Mouse (Mus musculus) kidney, postnatal 14 days (tissue): ENCODE results near the gene Fam3b.

Experiments used
- DNase-seq: peaks from one replicate; pipeline ENCODE4 v3.0.0; 2022; ENCODE audit warnings: mixed read lengths

Fam3b gene

DNA sequence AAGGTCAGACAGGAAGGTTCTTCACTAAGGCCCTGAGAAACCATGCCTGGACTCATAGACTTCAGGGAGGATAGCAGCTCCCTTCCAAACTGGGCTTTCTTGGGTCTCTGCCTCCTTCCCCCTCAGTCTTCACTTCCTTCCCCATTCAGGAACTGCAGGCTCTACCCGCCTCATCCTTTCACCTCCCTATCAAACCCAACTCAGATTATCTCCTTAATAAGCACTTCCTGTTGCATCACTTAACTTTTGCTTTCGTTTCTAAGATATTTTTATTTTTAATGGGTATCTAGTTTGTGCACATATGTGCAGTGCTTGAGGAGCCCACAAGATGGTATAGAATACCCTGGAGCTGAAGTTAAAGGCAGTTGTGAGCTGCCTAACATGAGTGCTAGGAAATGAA is 36.0 kb downstream of the Fam3b start:
- DNase-seq = no peak

DNA sequence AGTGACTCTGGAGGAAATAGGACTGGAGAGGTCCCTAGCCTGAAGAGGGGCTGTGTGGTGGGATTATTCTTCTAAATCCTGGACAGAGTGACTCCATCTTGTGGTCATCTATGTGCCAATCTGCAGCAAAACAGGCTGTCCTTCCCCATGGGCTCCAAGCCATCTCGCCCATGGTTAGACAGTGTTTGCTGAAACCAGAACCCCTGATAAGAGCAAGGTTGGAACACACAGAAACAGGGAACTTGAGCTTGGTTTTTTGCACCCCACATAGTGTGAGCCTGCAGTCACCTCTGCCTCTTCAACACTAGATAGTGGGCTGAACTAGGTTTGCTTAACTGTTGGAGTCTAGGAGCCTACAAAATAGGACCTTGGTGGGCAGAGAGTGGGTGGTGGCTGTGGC is 38.1 kb downstream of the Fam3b start:
- DNase-seq = no peak

DNA sequence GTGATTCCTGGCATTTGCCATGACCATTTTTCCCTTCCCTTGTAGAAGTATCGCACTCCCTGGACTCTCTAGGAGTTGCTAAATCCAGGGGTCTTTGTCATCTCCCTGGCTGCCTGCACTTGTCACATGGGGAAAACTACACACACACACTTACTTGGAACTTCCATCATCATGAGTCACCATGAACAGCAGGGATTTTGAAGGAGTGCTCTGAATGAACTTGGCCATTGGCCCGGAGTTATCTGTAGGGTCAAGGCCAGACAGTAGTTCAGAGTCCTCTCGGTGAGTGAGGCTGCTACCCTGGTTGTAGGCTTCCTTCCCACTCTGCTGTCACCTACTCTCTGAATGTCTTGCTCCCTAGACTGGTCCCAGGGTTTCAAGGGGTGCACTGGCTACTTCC is 39.0 kb downstream of the Fam3b start:
- no peak for DNase-seq

DNA sequence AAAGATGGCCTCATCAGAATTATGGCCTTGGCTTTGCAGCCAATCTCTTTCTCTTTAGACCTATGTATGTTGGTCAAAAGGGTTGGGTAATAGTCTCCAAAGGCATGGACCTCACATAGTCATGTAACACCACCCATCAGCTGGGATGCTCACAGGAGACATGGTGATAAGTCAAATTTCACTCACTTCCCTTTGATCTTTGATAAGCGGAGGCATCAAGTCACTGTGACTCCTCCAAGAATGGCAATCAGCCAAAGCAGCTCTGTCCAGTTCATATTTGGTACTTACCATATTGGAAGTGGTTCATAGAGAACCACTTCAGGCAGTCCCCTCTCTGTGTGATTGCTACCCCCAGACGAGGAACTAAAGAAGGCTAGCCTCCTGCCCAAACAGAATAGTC is 39.9 kb downstream of the Fam3b start:
- DNase-seq = no peak

DNA sequence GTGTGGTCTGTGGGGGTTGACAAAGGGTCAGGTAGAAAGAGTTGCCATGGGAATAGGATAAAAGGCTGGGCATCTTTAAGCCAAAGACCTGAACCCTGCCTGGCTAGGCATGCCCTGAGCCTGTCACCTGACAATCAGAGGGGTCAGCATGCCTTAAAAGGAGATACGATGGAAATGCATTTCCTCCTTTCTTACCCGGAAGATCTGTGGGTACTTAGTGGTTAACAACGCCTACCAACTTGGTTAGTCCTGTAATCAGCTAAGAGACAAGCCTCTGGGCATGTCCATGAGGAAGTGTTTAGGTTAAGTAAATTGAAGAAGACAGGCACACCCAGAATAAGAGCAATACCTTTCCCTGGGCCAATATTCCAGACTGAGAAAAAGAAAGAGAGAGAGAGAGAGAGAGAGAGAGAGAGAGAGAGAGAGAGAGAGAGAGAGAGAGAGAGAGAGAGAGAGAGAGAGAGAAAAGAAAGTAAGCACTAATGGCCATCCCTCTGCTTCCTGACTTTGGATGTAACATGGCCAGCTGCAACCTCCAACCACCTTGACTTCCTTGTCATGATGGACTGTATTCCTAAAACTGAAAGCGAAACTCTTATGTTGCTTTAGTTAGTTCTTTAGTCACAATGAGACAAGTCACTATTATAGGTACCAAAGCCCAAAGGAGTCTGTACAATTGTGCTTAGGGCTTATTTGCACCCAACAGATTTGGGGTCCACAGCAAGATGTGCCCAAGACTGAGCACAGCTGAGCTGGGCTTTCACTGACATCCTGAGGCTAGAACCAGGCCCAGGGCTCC is 46.4 kb downstream of the Fam3b start:
- DNase-seq = no peak

DNA sequence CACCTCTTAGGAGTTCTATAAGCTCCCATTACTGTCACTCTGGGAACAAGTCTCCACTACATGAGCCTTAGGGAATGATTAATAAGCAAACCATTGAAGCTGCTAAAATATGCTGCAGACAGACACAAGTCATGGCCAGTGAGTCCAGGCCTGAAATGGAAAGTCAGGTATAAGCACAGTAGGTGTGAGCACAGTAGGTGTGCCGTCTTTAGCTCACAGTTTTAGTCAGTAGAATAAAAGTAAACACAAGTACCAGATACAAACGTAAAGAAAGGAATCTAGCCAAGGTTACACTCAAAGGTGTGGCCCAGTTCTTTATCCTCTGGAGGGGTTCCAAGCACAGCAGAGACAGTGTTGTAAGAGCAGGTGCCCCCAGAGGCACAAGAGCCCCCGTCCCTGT is 47.1 kb downstream of the Fam3b start:
- no peak for DNase-seq

DNA sequence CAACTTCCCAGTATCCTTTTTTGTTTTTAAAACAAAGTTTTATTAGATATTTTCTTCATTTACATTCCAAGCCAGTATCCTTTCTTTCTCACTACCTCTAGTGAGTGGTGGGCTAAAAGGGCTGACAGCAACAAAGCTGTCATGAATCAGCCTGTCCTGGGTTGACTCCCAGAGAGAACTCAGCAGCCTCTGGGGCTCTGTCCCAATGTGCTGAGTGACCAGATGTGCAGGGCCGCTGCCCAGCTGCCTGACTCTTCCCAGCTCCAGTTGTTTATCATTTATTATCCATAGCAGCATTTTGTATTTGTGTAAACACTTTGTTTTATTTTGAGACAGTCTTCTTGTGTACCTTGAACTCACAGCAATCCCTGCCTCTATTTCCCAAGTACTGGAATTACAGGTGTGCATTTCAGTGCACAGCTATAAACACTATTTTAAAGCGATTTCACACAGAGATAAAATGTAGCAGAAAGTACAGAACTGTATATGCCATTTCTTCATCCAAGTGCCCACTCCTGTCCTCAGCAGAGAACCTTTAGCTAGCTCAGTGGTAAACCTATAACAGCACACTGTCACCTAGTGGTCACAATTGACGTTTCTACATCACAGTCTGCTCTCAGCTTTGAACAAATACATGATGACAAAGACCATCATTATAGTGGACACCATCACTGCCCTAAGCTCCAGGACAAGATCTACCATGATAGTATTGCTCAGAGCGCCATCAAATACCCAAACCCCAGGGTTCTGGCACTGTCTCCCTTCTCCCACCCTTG is 48.2 kb downstream of the Fam3b start:
- peak; percentile 5 for DNase-seq

DNA sequence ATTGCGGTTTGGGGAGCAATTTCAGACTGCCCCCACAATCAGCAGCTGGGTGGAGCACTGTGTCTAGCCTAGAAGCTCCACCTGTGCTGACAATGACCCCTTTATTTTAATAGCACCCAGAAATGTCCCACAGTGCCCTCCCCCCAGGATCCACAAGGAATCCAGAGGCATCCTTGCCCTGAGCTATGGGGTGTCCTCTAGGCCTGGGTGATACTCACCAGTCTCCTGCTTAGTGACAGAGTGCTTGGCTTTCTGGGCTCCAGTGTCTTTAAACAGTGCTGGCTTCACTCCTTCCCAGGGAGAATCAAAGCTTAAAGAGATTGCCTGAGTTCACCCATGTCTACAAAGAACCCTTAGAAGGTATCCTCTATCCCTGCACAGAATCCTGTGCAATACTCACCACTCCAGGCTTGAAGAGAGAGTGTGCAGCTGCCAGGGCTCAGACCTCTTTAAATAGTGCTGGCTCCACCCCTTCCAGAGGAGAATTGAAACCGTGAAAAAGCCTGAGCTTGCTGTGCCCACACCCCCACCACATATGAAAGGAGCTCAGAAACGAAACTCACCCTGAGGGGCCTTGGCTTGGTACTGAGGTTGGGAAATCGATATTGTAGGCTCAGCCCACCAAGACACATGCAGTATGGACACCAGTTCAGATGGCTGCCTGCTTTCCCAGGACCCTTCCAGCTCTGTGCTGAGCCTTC is 52.0 kb downstream of the Fam3b start, which contains the start of gene Mx1:
TSS of gene Mx1 (minus strand) at position 427 of the 701 bp plus-strand sequence.
- no peak for DNase-seq

DNA sequence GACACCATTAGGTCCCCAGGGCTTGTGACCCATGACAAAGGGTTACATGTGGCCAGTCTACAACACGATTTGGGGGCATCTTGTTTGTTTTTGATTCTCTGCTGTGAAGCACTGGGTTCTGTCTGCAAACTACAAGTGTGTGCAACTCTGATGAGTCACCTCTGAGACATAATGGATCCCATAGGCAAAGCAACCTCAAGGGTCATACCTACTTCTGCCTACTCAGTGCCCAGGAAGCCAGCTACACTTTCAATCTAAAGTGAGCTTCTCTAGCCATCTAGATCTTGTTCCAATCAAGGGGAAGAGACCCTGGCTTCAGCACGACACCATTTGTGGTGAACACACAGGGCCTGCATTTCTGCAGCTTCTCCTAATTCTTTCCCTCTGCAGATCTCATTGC is 53.3 kb downstream of the Fam3b start:
- DNase-seq = no peak

DNA sequence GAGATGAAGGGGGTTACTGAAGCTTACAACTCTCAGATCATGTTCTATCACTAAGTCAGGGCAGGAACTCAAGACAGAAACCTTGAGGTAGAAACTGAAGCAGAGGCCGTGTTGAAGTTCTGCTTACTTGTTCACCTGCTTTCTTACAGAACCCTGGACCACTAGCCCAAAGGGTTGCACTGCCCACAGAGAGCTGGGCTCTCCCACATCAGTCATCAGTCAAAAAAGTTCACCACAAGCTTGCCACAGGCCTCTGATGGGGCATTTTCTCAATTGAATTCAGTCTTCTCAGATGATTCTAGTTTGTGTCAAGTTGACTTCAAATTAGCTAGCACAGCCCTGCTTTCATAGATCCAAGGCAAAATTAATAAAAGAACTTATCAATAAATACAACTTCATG is 54.8 kb downstream of the Fam3b start:
- no peak for DNase-seq

DNA sequence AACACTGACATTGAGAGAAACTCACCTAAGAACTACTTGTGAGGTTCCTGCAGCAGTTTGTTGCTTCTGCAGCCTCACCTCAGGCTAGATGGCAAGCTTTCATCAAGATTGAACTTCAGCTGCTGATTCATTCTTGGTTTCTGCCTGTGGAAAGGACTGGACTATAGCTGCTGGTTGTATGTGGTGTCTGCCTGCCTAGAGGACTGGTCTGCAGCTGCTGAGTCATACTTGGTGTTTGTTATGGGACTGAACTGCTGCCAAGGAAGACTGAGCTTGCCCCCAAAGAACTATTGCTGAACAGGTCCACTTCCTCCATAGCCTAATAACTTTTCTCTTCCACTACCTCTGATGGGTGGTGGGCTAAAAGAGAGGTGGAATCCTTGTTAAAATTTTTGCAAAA is 67.2 kb downstream of the Fam3b start:
- no peak for DNase-seq

DNA sequence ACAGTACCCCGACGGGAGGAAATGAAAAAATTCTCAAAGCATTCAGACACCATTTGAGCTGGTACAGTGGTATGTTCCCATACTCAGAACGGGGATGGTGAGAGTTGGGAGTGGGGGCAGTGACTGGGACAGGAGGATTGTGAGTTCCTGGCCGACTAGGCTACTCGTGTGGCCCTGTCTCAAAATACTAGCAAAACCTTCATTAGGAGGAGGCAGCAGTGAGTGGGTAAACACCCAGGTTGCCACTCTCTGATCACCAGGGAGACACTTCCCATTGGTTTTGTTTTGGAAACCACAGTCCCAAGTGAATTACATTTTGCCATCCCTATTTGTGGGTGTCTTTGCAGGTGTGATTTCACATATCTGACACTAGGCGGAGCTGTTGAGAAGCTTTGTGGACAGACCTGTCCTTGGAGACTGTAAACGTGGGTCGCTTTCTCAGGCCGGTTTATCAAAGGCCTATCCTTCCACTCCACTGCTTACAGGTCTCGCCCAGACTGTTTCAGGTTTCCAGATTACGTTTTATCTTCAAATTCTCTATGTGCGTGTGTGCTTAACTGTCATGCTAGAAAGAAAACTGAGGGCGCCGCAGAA is 70.8 kb downstream of the Fam3b start:
- DNase-seq = peak; percentile 57

DNA sequence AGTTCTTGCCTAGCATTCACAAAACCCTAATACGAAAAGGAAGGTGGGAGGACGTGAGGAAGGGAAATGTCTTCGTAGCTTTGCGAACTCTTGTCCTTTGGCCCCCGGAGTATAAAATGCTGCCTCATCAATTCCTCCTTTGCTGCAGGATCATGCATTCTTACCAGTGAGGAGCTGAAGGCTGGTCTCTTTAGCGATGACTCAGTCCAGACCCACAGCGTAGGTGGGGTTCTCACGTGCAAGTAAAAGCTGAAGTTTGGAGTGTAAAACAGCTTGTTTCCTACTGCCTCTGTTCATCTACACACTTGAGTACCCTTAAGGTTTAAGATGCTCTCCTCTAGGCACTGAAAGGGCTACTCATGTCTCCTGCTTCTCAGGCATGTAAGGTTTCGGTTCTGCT is 72.6 kb downstream of the Fam3b start:
- DNase-seq = no peak

DNA sequence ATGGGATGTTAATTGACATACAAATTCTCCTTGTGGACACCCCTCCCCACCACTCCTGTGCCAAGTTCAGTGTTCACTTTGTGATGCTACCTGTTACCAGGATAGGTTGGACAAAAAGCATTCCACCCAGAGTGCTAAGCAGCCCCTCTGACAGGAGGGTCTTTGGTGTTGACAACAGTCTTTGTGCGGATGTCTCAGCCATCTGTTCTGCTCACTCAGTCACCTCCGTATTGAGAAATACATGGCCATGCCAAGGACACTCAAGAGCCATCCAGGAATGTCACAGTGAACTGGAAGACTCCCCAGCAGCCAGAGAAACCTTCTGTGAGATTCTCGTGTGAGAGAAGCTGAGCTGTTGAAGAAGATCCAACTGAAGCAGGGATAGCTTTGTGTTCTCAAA is 76.4 kb downstream of the Fam3b start:
- no peak for DNase-seq

DNA sequence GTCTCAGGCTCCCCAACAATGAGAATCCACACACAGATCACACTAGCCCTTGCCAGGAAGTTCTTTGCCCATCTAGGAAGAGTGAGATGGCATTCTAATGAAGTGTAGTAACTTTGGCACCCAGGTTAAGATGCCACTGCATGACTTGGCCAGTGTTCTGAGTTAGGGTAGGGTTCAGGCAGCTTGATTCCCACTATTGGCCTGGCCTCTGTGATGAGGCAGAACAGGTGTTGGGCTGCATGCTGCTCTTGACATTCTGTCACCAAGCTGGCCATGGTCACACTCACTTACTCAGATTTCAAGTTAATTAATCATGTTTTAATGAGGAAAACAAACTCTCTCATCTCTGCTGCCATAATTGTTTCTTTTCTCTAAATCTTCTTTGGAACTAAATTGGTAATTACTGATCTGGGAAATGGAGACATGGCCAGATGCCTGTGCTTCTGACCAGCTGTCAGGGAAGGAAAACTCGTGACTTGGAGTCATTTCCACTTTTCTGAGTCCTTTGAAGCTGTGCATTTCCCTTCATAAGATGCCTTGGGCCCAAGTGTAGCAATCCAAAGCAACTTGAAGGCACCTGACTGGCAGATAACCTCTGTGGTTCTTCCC is 77.1 kb downstream of the Fam3b start:
- DNase-seq = no peak

DNA sequence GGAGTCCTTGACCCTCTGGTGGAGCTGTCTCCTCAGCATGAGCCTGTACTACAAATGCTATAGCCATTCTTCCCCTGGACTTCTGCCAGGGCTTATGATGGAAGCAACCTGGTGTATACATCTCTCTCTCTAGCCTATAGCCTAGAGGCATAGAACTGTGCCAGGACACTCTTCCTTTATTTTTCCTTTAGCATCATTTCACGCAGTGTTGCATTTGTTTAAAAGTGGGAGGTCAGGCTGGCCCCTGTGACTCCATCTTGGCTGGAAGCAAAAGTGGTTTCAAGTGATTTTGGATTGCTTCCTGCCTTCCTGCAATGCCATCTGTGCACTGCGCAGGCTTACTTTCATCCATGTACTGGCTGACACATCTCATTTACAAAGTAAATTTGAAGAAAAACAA is 80.4 kb downstream of the Fam3b start:
- DNase-seq = no peak

DNA sequence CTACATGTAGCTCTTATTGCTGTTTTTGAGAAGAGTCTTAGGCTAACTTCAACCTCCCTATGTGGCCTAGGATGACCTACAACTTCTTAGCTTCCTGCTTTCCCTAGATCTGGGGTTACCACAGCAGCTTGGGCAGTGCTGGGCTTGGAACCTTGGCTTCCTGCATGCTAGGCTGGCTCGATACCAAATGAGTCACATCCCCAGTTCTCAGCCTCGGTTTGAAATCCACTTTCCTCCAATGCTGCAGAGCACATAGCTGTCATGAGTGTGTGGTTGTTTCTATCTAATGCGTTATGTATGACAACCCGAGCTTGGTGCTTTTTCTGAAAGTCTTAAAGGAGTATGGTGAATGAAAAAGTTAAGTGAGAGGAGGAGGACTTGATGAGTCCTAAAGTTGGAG is 83.3 kb downstream of the Fam3b start:
- peak; percentile 41 for DNase-seq

DNA sequence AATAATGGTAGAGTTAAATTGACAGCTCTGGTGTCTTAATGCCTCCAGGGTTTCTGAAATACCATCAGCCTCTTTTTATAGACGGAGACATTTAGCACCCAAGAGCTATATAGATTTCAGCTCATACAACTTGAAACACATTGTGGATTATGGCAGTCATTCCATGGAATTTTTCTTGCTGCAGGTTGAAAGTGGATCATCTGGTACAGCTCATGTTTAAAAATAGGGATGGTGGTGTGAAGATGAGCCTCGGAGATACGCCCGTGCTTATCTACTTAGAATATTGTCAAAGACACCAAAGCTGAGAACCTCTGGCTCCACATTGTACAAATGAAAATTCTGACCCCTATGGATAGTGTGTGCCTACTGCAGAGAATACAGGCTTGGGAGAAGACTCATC is 84.5 kb downstream of the Fam3b start:
- DNase-seq = no peak

DNA sequence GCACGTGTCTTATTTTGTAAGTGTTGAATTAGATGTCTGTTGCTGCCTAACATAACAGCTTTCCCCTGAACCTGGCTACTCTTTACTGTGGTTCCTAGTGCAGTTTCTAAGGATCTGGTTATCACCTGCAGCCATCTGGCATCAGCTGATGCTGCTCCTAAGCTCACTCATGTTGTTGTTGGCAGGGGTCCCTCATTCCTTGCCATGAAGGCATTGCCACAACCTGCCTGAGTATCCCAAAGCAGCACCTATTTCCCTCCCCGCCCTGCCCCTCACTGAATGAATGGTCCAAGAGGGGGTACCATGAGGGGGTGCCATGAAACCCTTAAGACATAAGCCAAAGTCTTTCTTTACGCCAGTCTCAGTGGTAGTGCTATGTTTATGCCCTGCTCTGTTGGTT is 86.6 kb downstream of the Fam3b start:
- DNase-seq = no peak

DNA sequence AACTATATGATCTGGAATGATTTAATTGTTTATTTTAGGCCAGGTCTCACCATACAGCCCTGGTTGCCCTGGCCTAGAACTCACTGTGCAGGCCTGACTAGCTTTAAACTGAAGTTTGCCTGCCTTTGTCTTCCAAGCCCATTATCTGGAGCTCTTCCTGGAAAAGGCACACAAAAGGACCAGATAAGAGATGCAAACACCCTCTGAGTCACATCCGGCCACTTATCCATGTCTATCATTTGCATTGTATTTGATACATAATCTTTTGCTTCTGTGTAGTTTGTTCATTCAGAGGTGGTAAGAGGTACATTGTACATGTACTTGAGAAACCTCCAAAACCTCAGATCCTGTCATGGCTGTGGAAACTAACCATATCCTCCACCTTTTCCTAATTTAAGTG is 91.0 kb downstream of the Fam3b start:
- no peak for DNase-seq

DNA sequence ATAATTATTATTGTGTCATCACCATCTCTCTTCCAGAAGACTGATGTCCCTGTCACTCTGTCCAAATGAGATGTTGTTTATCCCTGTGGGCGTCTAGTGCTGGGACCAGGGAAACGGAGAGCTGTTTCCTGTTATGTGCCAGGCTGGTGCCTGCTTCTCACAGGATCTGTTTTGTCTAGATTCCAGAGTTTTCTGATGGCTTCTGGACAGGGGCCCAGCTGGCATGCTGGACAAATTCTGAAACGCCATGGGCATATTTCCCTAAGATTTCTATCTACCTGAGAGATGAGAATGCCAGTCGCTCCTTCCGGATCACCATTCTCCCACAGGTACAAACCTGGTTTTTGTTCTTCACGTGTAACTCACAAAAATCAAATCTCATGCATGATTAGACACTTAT is 92.9 kb downstream of the Fam3b start:
- no peak for DNase-seq
